Mouse (Mus musculus): ENCODE results near the gene Fgf12.

Gene Fgf12

GRCm38 (mm10) chr16:28614412-28614811, 138.5 kb downstream of the Fgf12 start:
- no peak for DNase-seq (ENCODE audit: low read depth, low spot score)

DNA sequence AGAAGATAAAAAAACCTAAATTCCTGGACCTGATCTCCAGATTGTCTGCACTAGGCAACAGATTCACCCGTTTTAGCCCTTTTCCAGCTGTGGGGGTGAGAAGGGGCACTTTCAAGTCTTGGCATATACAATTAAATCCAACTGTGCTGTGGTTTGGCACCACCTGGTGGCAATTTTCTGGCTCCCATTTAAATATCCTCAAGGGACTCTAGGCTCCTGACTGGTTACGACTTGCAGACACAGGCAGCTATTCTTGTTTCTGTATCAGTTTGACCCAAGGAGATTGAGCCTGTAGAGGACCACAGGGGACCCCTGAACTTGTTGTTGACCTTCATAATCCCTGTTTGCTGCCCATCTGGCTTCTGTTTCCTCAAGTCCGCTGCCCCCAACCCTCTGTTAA, 141.9 kb downstream of the Fgf12 start:
- peak; percentile 35 for DNase-seq (ENCODE audit: low read depth, low spot score)

DNA sequence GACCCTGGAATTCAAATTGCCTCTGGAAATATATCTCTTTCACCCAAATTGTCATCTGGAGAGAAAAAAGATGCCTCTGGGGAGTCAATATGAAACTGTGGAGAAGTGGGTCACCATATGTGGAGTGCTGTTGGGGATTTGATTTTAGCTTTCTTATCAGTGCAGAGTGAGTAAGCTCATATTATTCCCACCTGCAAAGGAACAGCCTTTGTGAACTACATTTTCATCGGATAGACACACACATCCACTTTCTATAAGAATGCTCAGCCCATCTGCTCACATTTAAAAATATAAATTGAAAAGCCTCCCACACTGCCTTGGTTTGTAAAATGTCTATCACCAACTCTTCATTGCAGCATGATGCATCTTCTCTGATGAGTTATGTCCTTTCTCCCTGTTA, 149.7 kb downstream of the Fgf12 start:
- DNase-seq (ENCODE audit: low read depth, low spot score) = no peak

DNA sequence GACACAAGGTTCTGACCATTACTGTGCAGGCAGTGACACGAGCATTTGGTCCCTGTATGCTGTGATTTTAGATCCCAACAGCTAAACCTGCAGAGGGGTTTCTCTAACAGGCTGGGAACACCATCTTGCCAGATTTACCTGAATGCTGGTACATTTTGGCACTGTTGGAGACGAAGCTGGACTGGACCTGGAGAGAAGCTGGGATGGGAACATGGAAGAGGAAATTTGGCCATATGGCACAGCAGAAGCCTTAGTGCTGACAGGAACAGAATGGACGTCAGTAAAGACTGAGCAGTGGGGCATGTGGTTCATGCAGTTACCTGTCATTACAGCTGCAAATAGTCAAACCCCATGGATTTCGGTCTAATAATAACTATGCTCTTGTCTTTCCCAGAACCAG, 151.1 kb downstream of the Fgf12 start:
- DNase-seq (ENCODE audit: low read depth, low spot score) = no peak

DNA sequence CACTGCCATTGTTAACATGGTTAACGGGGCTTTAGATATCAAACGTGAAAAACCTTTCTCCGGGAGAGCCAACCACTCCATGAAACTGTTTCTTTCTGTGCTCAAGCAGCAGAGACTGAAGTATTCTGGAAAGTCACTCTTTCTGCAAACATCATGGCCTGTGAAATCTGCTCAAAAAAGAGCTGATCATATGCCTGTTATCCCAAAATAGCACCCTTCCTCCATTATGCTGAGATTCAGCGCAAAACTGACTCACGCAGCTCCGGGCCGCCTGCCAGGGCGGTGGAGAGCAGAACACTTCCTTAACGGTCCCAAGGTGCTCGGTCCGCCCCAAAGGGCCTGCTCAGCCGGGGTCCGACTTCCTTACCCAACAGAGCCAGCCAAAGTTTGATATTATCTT, 156.8 kb downstream of the Fgf12 start:
- DNase-seq (ENCODE audit: low read depth, low spot score) = no peak

GRCm38 (mm10) chr16:28593075-28593915, 159.6 kb downstream of the Fgf12 start:
- DNase-seq (ENCODE audit: low read depth, low spot score) = peak; percentile 73

DNA sequence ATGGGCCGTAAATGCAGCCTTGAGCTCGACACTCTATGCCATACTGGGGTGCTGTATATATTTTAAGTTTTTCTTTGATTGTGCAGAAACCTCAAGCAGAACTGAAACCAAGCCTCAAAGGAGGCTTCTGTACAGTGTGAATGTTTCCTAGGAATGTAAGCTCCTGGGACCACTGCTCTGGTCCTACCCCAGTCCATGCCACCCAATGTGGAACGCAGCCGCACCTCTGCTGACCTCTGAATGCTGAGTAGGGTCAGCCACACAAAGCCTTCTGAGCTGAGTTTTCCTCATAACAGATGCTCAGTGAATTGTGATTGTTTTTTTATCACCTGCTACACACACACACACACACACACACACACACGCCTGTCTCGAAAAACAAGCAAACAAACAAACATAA, 160.4 kb downstream of the Fgf12 start:
- no peak for DNase-seq (ENCODE audit: low read depth, low spot score)

GRCm38 (mm10) chr16:28591583-28591982, 161.3 kb downstream of the Fgf12 start:
- DNase-seq (ENCODE audit: low read depth, low spot score) = no peak

- DNase-seq (ENCODE audit: low read depth, low spot score) = no peak
Measured at GRCm38 (mm10) chr16:28572212-28572611, 180.7 kb downstream of the Fgf12 start.

DNA sequence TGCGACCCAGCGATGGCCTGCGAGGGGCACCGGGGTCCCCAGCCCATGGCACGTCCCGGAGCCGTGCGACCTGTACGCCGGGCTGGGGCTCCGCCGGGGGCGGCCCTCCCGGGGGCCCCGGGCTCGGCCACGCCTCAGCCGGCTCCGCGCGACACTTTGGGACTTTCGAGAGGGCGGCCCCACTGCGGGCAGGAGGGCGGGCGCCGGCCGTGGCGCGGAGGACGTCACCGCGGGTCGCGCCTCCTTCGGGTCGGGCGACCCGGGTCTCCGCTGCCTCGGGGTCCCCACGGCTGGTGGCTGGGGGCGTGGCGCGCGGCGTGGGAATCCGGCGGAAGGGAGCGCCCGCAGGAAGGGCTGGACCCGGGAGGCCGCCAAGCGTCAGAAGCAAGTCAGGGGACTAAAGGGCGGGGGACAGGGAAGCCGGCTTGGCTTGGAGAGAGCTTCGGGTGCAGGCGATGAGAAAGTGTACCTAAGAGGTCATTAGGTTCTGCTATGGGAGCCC, 188.1 kb downstream of the Fgf12 start:
- peak; percentile 13 for DNase-seq (ENCODE audit: low read depth, low spot score)

GRCm38 (mm10) chr16:28564075-28564715, 188.7 kb downstream of the Fgf12 start:
- DNase-seq (ENCODE audit: low read depth, low spot score) = peak; percentile 83

GRCm38 (mm10) chr16:28562847-28563246, 190.0 kb downstream of the Fgf12 start:
- no peak for DNase-seq (ENCODE audit: low read depth, low spot score)

DNA sequence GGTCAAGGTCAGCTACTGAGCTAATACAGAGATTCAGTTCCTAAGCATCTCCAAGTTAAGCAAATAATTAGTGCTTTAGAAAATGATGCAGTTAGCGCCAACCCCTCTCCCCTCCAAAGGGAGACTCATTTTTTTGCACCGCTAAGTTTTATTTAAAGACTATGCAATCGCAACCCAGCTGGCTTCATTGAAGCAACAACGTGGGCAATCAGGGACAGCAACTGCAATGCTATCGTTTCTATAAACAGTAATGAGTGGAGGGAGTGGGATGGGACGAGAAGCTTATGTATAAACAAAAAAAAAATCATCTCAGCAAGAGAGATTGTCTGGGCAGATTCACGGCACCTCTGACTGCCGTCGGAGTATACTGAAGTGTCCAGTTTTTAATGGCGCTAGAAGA, 197.6 kb downstream of the Fgf12 start:
- DNase-seq (ENCODE audit: low read depth, low spot score) = no peak

- no peak for DNase-seq (ENCODE audit: low read depth, low spot score)
Measured at GRCm38 (mm10) chr16:28539423-28539822, 213.4 kb downstream of the Fgf12 start.

- peak; percentile 83 for DNase-seq (ENCODE audit: low read depth, low spot score)
Measured at GRCm38 (mm10) chr16:28517596-28518524, 235.0 kb downstream of the Fgf12 start.

DNA sequence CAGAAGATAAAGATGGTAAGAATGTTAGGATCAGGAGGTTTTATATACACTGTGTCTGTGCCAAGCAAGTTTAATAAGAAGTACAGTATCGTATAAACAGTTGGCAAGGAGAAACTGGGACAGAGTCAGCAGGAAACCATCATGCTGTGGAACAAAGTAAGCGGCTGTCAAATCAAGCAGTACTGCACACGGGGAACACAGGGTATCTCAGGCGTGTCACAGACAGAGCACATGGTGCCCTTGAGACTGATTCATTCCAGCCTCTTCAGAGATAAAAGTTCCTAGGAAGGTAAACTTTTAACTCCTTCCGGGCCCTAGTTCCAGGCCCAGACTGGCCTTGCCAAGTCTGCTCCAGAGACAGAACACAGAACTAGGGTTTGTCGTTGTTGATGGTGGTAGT, 240.4 kb downstream of the Fgf12 start:
- DNase-seq (ENCODE audit: low read depth, low spot score) = no peak

GRCm38 (mm10) chr16:28511413-28511812, 241.5 kb downstream of the Fgf12 start:
- DNase-seq (ENCODE audit: low read depth, low spot score) = peak; percentile 63

DNA sequence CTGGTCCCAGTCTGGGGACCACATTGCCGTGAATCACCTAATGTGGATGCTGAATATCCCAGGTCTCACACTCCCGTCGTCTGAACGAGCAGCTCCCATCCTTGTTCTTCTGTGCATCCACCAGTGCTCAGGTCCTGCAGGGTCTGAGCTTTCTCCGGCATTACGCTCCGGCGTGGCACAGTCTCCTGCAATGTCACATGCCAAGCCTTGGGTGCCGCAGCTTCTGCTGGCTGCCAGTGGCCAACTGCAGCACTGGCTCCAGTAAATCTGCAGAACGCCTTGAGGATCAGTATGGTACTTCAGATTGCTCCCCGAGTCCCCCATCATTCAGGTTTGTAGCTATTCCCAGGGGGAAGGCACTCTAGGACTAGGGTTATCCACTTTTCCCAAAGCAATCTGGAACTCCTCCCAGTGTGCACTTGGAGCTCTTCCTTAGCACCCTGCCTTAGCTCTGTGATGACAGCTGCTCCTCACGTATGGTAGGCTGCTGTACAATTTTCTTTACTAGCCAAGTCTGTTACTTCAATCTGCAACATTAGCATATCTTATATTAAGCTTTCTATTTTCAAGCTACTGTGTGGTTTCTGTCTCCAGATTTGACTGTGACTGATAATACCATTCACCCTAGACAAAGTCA, 254.8 kb downstream of the Fgf12 start:
- no peak for DNase-seq (ENCODE audit: low read depth, low spot score)

- no peak for DNase-seq (ENCODE audit: low read depth, low spot score)
Measured at GRCm38 (mm10) chr16:28491711-28492110, 261.2 kb downstream of the Fgf12 start.

DNA sequence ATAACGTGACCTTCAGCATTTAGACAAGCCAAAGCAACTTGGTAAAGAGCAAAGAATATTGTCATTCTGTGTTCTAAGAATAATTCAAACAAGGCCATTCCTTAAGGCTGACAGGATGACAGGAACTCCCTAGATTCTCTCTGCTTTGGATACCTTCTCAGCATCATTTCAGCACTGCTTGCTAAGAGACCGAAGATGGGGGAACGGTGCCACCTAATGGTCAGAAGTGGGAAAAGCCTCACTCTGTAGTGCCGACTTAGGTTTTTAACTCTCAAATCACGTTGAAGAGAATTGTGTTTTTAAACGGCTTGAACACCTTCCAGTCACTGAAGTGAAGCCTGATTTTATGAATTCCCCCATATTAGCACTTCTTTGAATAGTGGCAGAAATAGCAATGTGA, 262.4 kb downstream of the Fgf12 start:
- DNase-seq (ENCODE audit: low read depth, low spot score) = peak; percentile 66

GRCm38 (mm10) chr16:28484920-28485319, 267.9 kb downstream of the Fgf12 start:
- no peak for DNase-seq (ENCODE audit: low read depth, low spot score)
